24 mouse cellular contexts compared by ENCODE assay signal in genomic region chr2:73079311-73079710, GRCm38 (mm10).
DNase-seq lines count a peak whose midpoint lies in the region; ATAC-seq and TF ChIP-seq lines count a peak whose summit lies in the region.
"Had no signal": no experiment of that assay in that cellular context is flagged by ENCODE, and none has a peak within 500 bp of the region (broad histone marks: within the 10 kb centered on the region; RNA-seq: fewer than 3 reads in every experiment).

No protein-coding gene starts in this region.

- H3K9me3 ChIP-seq in heart, embryonic 12.5 days (replicated peaks) = no peaks in the 10 kb centered on the region; the same call in 1 of the 2 replicates
- no peaks in the 10 kb centered on the region for H3K9me3 ChIP-seq in limb, embryonic 11.5 days (ENCODE audit: control insufficient read depth, low read length)
- no peaks in the 10 kb centered on the region for H3K9me3 ChIP-seq in limb, embryonic 10.5 days (replicated peaks)
- H3K9me3 ChIP-seq: embryonic facial prominence, embryonic 15.5 days; forebrain, embryonic 15.5 days had no signal

- no peak overlapping the region for H3K4me3 ChIP-seq in heart, embryonic 12.5 days
- H3K4me3 ChIP-seq in limb, embryonic 11.5 days (ENCODE audit: low read depth, low read length) = no peak overlapping the region
- H3K4me3 ChIP-seq in limb, embryonic 10.5 days = no peak overlapping the region
- H3K4me3 ChIP-seq in testis, adult 2 months (ENCODE audit: control insufficient read depth, low read depth, low read length) = peak overlapping the region; percentile 93
- H3K4me3 ChIP-seq: embryonic facial prominence, embryonic 13.5 days; embryonic facial prominence, embryonic 15.5 days; erythroblast, embryonic 14.5 days; forebrain, embryonic 13.5 days; forebrain, embryonic 15.5 days had no signal

- H3K36me3 ChIP-seq in heart, embryonic 12.5 days = no peaks in the 10 kb centered on the region
- H3K36me3 ChIP-seq in limb, embryonic 11.5 days (ENCODE audit: control insufficient read depth, insufficient read depth, low read length) = no peaks in the 10 kb centered on the region
- no peaks in the 10 kb centered on the region for H3K36me3 ChIP-seq in limb, embryonic 10.5 days
- H3K36me3 ChIP-seq in testis, adult 2 months (ENCODE audit: control insufficient read depth, insufficient read depth, low read length) = no peaks in the 10 kb centered on the region
- H3K36me3 ChIP-seq: embryonic facial prominence, embryonic 13.5 days; embryonic facial prominence, embryonic 15.5 days; forebrain, embryonic 15.5 days; G1E had no signal

- H3K4me1 ChIP-seq in heart, embryonic 12.5 days (replicated peaks) = 0 out of 2 replicates have a peak, but pooled peaks cover 4% of the 10 kb centered on the region
- no peaks in the 10 kb centered on the region for H3K4me1 ChIP-seq in limb, embryonic 11.5 days (ENCODE audit: control insufficient read depth, insufficient read depth, low read length)
- H3K4me1 ChIP-seq in limb, embryonic 10.5 days = no peaks in the 10 kb centered on the region
- H3K4me1 ChIP-seq in testis, adult 2 months (ENCODE audit: control insufficient read depth, insufficient read depth, low read length) = peaks cover 20% of the 10 kb centered on the region
- H3K4me1 ChIP-seq: embryonic facial prominence, embryonic 13.5 days; embryonic facial prominence, embryonic 15.5 days had no signal

- no peak overlapping the region for H3K4me2 ChIP-seq in heart, embryonic 12.5 days
- no peak overlapping the region for H3K4me2 ChIP-seq in limb, embryonic 11.5 days (ENCODE audit: low read depth, severe bottlenecking)
- H3K4me2 ChIP-seq: embryonic facial prominence, embryonic 13.5 days; embryonic facial prominence, embryonic 15.5 days; forebrain, embryonic 13.5 days; forebrain, embryonic 15.5 days had no signal

- no peak for ATAC-seq in heart, embryonic 12.5 days (ENCODE audit: insufficient number of reproducible peaks, low FRiP score)
- no peak for ATAC-seq in limb, embryonic 11.5 days (ENCODE audit: insufficient number of reproducible peaks, low FRiP score, low TSS enrichment, low read depth)
- ATAC-seq: activated CD4-positive, CD25-positive, alpha-beta regulatory T cell, adult 4 months; forebrain, embryonic 13.5 days; forebrain, embryonic 15.5 days; Patski had no signal

- no peak for TF ChIP-seq CTCF in testis, adult 2 months (IDR thresholded peaks at IDR 0.05; ENCODE audit: control insufficient read depth, insufficient read depth, insufficient replicate concordance, low read depth, low read length)

- TF ChIP-seq POLR2A in testis, adult 2 months (IDR thresholded peaks at IDR 0.05; ENCODE audit: control insufficient read depth, low read depth, low read length) = no peak

- no peak overlapping the region for H3K27ac ChIP-seq in heart, embryonic 12.5 days (ENCODE audit: poor library complexity, severe bottlenecking)
- no peak overlapping the region for H3K27ac ChIP-seq in limb, embryonic 11.5 days (replicated peaks; ENCODE audit: low read depth, low read length)
- no peak overlapping the region for H3K27ac ChIP-seq in limb, embryonic 10.5 days
- peak overlapping the region; percentile 54; the same call in 1 of the 2 replicates for H3K27ac ChIP-seq in testis, adult 2 months (ENCODE audit: control insufficient read depth, insufficient read depth, low read depth, low read length)
- H3K27ac ChIP-seq: embryonic facial prominence, embryonic 13.5 days; embryonic facial prominence, embryonic 15.5 days; forebrain, embryonic 13.5 days; forebrain, embryonic 15.5 days had no signal

- DNase-seq in heart, adult 11 months = peak; percentile 53
- peak; percentile 19 for DNase-seq in limb, embryonic 11.5 days (ENCODE audit: low spot score)
- no peak for DNase-seq in limb, embryonic 10.5 days (ENCODE audit: low spot score)
- no peak for DNase-seq in testis, postnatal 10 days (ENCODE audit: low spot score)
- DNase-seq in adrenal gland, postnatal 14 days = no peak
- DNase-seq: adrenal gland, adult 8-10 months; adrenal gland, postnatal 25 days; cerebellum, adult 11 months; cerebellum, adult 18-20 months; cerebellum, adult 8-10 months; cerebellum, adult 9-11 months; cerebellum, postnatal 14 days; cerebellum, postnatal 36 days; embryo, embryonic 11 days had no signal

- 66% methylated on average over 15 of the region's 15 CpGs for WGBS in heart, embryonic 12.5 days
- WGBS in limb, embryonic 11.5 days = 69% methylated on average over 15 of the region's 15 CpGs
- WGBS in limb, embryonic 10.5 days = 71% methylated on average over 15 of the region's 15 CpGs

- H3K9ac ChIP-seq in heart, embryonic 12.5 days = no peak overlapping the region
- no peak overlapping the region for H3K9ac ChIP-seq in limb, embryonic 11.5 days (ENCODE audit: low read length)
- H3K9ac ChIP-seq: embryonic facial prominence, embryonic 13.5 days; embryonic facial prominence, embryonic 15.5 days; forebrain, embryonic 13.5 days; forebrain, embryonic 15.5 days had no signal

- 0 out of 2 replicates have a peak, but pooled peaks cover 5% of the 10 kb centered on the region for H3K27me3 ChIP-seq in heart, embryonic 12.5 days (replicated peaks)
- H3K27me3 ChIP-seq in limb, embryonic 11.5 days (ENCODE audit: control insufficient read depth, insufficient read depth, low read length) = no peaks in the 10 kb centered on the region
- H3K27me3 ChIP-seq in limb, embryonic 10.5 days (ENCODE audit: low read depth, poor library complexity, severe bottlenecking) = no peaks in the 10 kb centered on the region
- H3K27me3 ChIP-seq in testis, adult 2 months (ENCODE audit: control insufficient read depth, insufficient read depth, low read length) = no peaks in the 10 kb centered on the region
- H3K27me3 ChIP-seq: embryonic facial prominence, embryonic 13.5 days; embryonic facial prominence, embryonic 15.5 days; forebrain, embryonic 13.5 days; forebrain, embryonic 15.5 days; Patski had no signal

Comparison
In these comparisons a context has a peak if more than half of its experiments do, and no peak if none do; other contexts are left out.
1. DNase-seq: peak in heart, adult 11 months (single experiment) and limb, embryonic 11.5 days (single experiment); none in limb, embryonic 10.5 days (single experiment), testis, postnatal 10 days (single experiment) and adrenal gland, postnatal 14 days (single experiment).